Mouse (Mus musculus) naive thymus-derived CD4-positive, alpha-beta T cell, adult 2 months (primary cell): Measurements from ENCODE around the gene Stk40.

Source experiments
- DNase-seq: peaks from one replicate; pipeline ENCODE4 v3.0.0-alpha.2; 2011; ENCODE audit warnings: low read depth

The Stk40 gene

GRCm38 (mm10) chr4:126123309-126124040 lies 19.7 kb downstream of the Stk40 start:
- no peak for DNase-seq

GRCm38 (mm10) chr4:126130502-126130901 lies 26.7 kb downstream of the Stk40 start:
- DNase-seq, result no peak

GRCm38 (mm10) chr4:126131290-126132121 lies 27.7 kb downstream of the Stk40 start:
- no peak for DNase-seq

- DNase-seq, result no peak
These were observed 29.0 kb downstream of the Stk40 start for GRCm38 (mm10) chr4:126132636-126133264.

- DNase-seq, result no peak
These were observed 30.5 kb downstream of the Stk40 start for GRCm38 (mm10) chr4:126134236-126134635.

GRCm38 (mm10) chr4:126134639-126135038 lies 30.9 kb downstream of the Stk40 start:
- DNase-seq, result no peak

- DNase-seq, result no peak
These were observed 34.0 kb downstream of the Stk40 start for GRCm38 (mm10) chr4:126137773-126138172.

GRCm38 (mm10) chr4:126141021-126141420 lies 37.3 kb downstream of the Stk40 start:
- no peak for DNase-seq

GRCm38 (mm10) chr4:126145396-126145795 lies 41.6 kb downstream of the Stk40 start:
- no peak for DNase-seq

- DNase-seq, result no peak
These were observed 43.3 kb downstream of the Stk40 start for GRCm38 (mm10) chr4:126146974-126147532.

- no peak for DNase-seq
These were observed 43.9 kb downstream of the Stk40 start, which contains the start of gene Eva1b for GRCm38 (mm10) chr4:126147533-126148160. Eva1b (plus strand) TSS chr4:126147744.

- peak; percentile 73 for DNase-seq
These were observed 44.6 kb downstream of the Stk40 start for GRCm38 (mm10) chr4:126148161-126148961.

GRCm38 (mm10) chr4:126149041-126149676 lies 45.4 kb downstream of the Stk40 start:
- DNase-seq, result no peak

GRCm38 (mm10) chr4:126149798-126150197 lies 46.0 kb downstream of the Stk40 start:
- no peak for DNase-seq

- DNase-seq, result peak; percentile 38
These were observed 46.7 kb downstream of the Stk40 start for GRCm38 (mm10) chr4:126150297-126150948.

- no peak for DNase-seq
These were observed 47.2 kb downstream of the Stk40 start for GRCm38 (mm10) chr4:126150949-126151320.

GRCm38 (mm10) chr4:126151701-126152440 lies 48.1 kb downstream of the Stk40 start:
- DNase-seq, result no peak

GRCm38 (mm10) chr4:126152864-126153263 lies 49.1 kb downstream of the Stk40 start:
- DNase-seq, result no peak

GRCm38 (mm10) chr4:126155183-126155582 lies 51.4 kb downstream of the Stk40 start:
- DNase-seq, result no peak
